ENCODE assay signal across 8 mouse cellular contexts in the genomic region with DNA sequence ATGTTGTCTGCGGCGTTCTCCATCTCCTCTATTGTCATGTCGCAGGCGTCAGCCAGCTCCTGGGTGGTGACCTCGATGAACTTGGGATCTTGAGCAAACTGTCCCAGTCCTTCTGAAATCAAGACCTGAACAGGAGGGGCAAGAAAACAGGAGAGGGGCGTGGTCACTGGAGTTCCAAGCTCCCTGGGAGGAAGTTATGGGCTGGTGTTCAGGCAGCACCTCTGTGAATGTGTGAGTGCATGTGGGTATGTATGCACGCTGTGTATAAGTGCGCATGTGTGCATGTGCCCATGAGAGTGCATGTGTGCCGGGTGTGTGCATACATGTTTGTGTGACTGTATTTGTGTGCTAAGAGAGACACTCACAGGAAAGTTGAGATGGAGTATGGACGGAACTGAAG. TPM values are rescaled to one million over a fixed set of nuclear protein-coding genes. Genes with fewer than 3 reads are reported as not detected.
DNase-seq lines count a peak whose midpoint lies in the region; ATAC-seq and TF ChIP-seq lines count a peak whose summit lies in the region.

No protein-coding gene starts in this region.

- H3K4me3 ChIP-seq in CH12.LX (replicated peaks in 1 of 3; ENCODE audit: low read depth in 2 of 3, low read length in 2 of 3, poor library complexity in 1 of 3) (peak overlapping the region in 2 of 3 experiments; percentile 37 to 63), ES-E14 (ENCODE audit: insufficient read depth in 1 of 2, low read depth in 1 of 2, low read length in 2 of 2, poor library complexity in 1 of 2, severe bottlenecking in 1 of 2) (peak overlapping the region; percentile 32 to 66; a peak in 3 of 4 replicates)
- H3K4me3 ChIP-seq in hindbrain, embryonic 12.5 days: peak overlapping the region; percentile 39
- peak overlapping the region; percentile 39 for H3K4me3 ChIP-seq in lung, embryonic 15.5 days

- 38% methylated on average over 10 of the region's 10 CpGs for WGBS in hindbrain, embryonic 12.5 days
- WGBS in lung, embryonic 15.5 days: 32% methylated on average over 10 of the region's 10 CpGs

- peak; percentile 56; the same call in 1 of the 2 replicates for ATAC-seq in hindbrain, embryonic 12.5 days (ENCODE audit: low FRiP score)
- 0 out of 2 replicates have a peak, but pooled peaks have one; percentile 27 for ATAC-seq in lung, embryonic 15.5 days (ENCODE audit: borderline replicate concordance, extremely low read depth, low FRiP score, low TSS enrichment)

- peak overlapping the region; percentile 43; the same call in 1 of the 2 replicates for H3K9ac ChIP-seq in CH12.LX (ENCODE audit: insufficient read depth, low read depth)
- H3K9ac ChIP-seq in ES-E14 (ENCODE audit: insufficient read depth, low read depth, low read length, poor library complexity, severe bottlenecking): no peak overlapping the region
- H3K9ac ChIP-seq in hindbrain, embryonic 12.5 days: peak overlapping the region; percentile 23; the same call in 1 of the 2 replicates
- H3K9ac ChIP-seq in lung, embryonic 15.5 days: no peak overlapping the region

- no peaks in the 10 kb centered on the region for H3K79me2 ChIP-seq in CH12.LX (replicated peaks; ENCODE audit: control insufficient read depth, extremely low read depth, insufficient read depth, poor library complexity, severe bottlenecking)

- no peak for TF ChIP-seq RAD21 in CH12.LX (IDR thresholded peaks at IDR 0.05; ENCODE audit: low read depth, low read length)

- no peak overlapping the region; the same call in 1 of the 2 replicates for H3K27ac ChIP-seq in CH12.LX (ENCODE audit: insufficient read depth, low read depth)
- no peak overlapping the region for H3K27ac ChIP-seq in ES-E14 (ENCODE audit: insufficient read depth, low read depth, low read length, poor library complexity, severe bottlenecking)
- H3K27ac ChIP-seq in hindbrain, embryonic 12.5 days: no peak overlapping the region
- H3K27ac ChIP-seq in lung, embryonic 15.5 days: no peak overlapping the region

- no peak for TF ChIP-seq CTCF in CH12.LX (conservative IDR thresholded peaks at IDR 0.05 in 1 of 2, IDR thresholded peaks at IDR 0.05 in 1 of 2; ENCODE audit: low read depth in 2 of 2, low read length in 2 of 2)

- DNase-seq in CH12.LX (ENCODE audit: extremely low read depth) (peak; percentile 5), ES-E14 (ENCODE audit: low read depth, low spot score) (peak; percentile 43)
- DNase-seq in right cerebral cortex, postnatal 4 days: no peak
- DNase-seq in frontal cortex, adult 2 months (ENCODE audit: extremely low spot score in 1 of 2, low spot score in 1 of 2): no peak
- DNase-seq in urinary bladder, adult 2 months (ENCODE audit: low spot score): no peak
- DNase-seq in gastrocnemius, postnatal 10 days: no peak

- H3K27me3 ChIP-seq in CH12.LX (replicated peaks): peaks cover 94% of the 10 kb centered on the region
- H3K27me3 ChIP-seq in hindbrain, embryonic 12.5 days: peaks cover 23% of the 10 kb centered on the region; the same call in 1 of the 2 replicates
- no peaks in the 10 kb centered on the region for H3K27me3 ChIP-seq in lung, embryonic 15.5 days

- H3K4me2 ChIP-seq in CH12.LX (ENCODE audit: insufficient read depth, low read depth, poor library complexity, severe bottlenecking): peak overlapping the region; percentile 94
- peak overlapping the region; percentile 87 for H3K4me2 ChIP-seq in hindbrain, embryonic 12.5 days (replicated peaks)
- H3K4me2 ChIP-seq in lung, embryonic 15.5 days: peak overlapping the region; percentile 67

- no peak for TF ChIP-seq POLR2A in CH12.LX (IDR thresholded peaks at IDR 0.05; ENCODE audit: low read depth, low read length)

- in situ Hi-C loops in CH12.LX (cut with MboI; ENCODE audit: low pct_ligation_motif_present, low pct_unique_long_range_greater_than_20kb, low sequenced_read_pairs): no loop called here
- in situ Hi-C loops in ES-E14 (cut with MboI; ENCODE audit: low sequenced_read_pairs in 2 of 2, unreplicated experiment in 2 of 2): no loop called here

- dilution Hi-C loops in CH12.LX (cut with MboI; ENCODE audit: extremely low pct_ligation_motif_present, extremely low pct_unique_long_range_greater_than_20kb, low sequenced_read_pairs): no loop called here

- H3K4me1 ChIP-seq in CH12.LX (ENCODE audit: control insufficient read depth in 1 of 2, insufficient read depth in 2 of 2) (peaks cover 10 to 20% of the 10 kb centered on the region in 2 experiments), ES-E14 (ENCODE audit: control insufficient read depth in 2 of 2, insufficient read depth in 2 of 2, low read length in 2 of 2, poor library complexity in 1 of 2) (peaks cover 2 to 9% of the 10 kb centered on the region in 2 experiments; a peak in 2 of 4 replicates)
- peaks cover 14% of the 10 kb centered on the region for H3K4me1 ChIP-seq in hindbrain, embryonic 12.5 days
- H3K4me1 ChIP-seq in lung, embryonic 15.5 days: no peaks in the 10 kb centered on the region

- no peaks in the 10 kb centered on the region for H3K9me3 ChIP-seq in CH12.LX (replicated peaks; ENCODE audit: low read length)
- no peaks in the 10 kb centered on the region for H3K9me3 ChIP-seq in ES-E14 (ENCODE audit: control insufficient read depth, insufficient read depth, low read depth, low read length)
- no peaks in the 10 kb centered on the region for H3K9me3 ChIP-seq in hindbrain, embryonic 12.5 days (replicated peaks)
- H3K9me3 ChIP-seq in lung, embryonic 15.5 days: no peaks in the 10 kb centered on the region

- TF ChIP-seq EP300 in CH12.LX (IDR thresholded peaks at IDR 0.05; ENCODE audit: low read length): no peak

- H3K36me3 ChIP-seq in CH12.LX (replicated peaks in 1 of 2; ENCODE audit: control insufficient read depth in 1 of 2, insufficient read depth in 1 of 2, low read length in 1 of 2) (no peaks in the 10 kb centered on the region), ES-E14 (ENCODE audit: control insufficient read depth, insufficient read depth, low read length, poor library complexity, severe bottlenecking) (no peaks in the 10 kb centered on the region)
- no peaks in the 10 kb centered on the region for H3K36me3 ChIP-seq in hindbrain, embryonic 12.5 days
- 0 out of 2 replicates have a peak, but pooled peaks cover 6% of the 10 kb centered on the region for H3K36me3 ChIP-seq in lung, embryonic 15.5 days

TF ChIP-seq in CH12.LX, 34 proteins besides CTCF, POLR2A, EP300 and RAD21 (continues in another document):
- no peak for TF ChIP-seq POLR2AphosphoS2 (IDR thresholded peaks at IDR 0.05; ENCODE audit: low read depth, low read length)
- no peak for TF ChIP-seq ZNF384 (IDR thresholded peaks at IDR 0.05; ENCODE audit: low read depth, low read length)
- no peak for TF ChIP-seq E2F4 (IDR thresholded peaks at IDR 0.05; ENCODE audit: insufficient replicate concordance, low read depth, low read length)
- no peak for TF ChIP-seq ZKSCAN1 (IDR thresholded peaks at IDR 0.05; ENCODE audit: borderline replicate concordance, low read depth, low read length)
- TF ChIP-seq ZMIZ1 (IDR thresholded peaks at IDR 0.05; ENCODE audit: low read depth, low read length): no peak
- no peak for TF ChIP-seq HCFC1 (IDR thresholded peaks at IDR 0.05; ENCODE audit: low read depth, low read length)
- TF ChIP-seq MEF2A (IDR thresholded peaks at IDR 0.05; ENCODE audit: borderline replicate concordance, low read depth, low read length): no peak
- TF ChIP-seq TBP (conservative IDR thresholded peaks at IDR 0.05; ENCODE audit: low read depth, low read length): no peak
- no peak for TF ChIP-seq MAFK (IDR thresholded peaks at IDR 0.05; ENCODE audit: insufficient replicate concordance, low read length)
- TF ChIP-seq ELF1 (IDR thresholded peaks at IDR 0.05; ENCODE audit: low read depth, low read length): no peak
- no peak for TF ChIP-seq ETS1 (conservative IDR thresholded peaks at IDR 0.05; ENCODE audit: low read depth, low read length)
- no peak for TF ChIP-seq MAX (IDR thresholded peaks at IDR 0.05; ENCODE audit: low read length)
- TF ChIP-seq CHD2 (IDR thresholded peaks at IDR 0.05; ENCODE audit: low read length): no peak
- TF ChIP-seq SIN3A (IDR thresholded peaks at IDR 0.05; ENCODE audit: low read length): no peak
- no peak for TF ChIP-seq USF1 (IDR thresholded peaks at IDR 0.05; ENCODE audit: low read depth, low read length)

TF ChIP-seq in ES-E14, 5 proteins besides CTCF, POLR2A, EP300 and RAD21:
- TF ChIP-seq HCFC1 (IDR thresholded peaks at IDR 0.05; ENCODE audit: borderline replicate concordance, insufficient read depth, low read length) (no peak), MAFK (IDR thresholded peaks at IDR 0.05; ENCODE audit: insufficient read depth, low read depth, low read length) (no peak), ZNF384 (IDR thresholded peaks at IDR 0.05; ENCODE audit: low read depth, low read length) (no peak), ZC3H11A (IDR thresholded peaks at IDR 0.05; ENCODE audit: borderline replicate concordance, low read depth, low read length) (no peak), CHD2 (IDR thresholded peaks at IDR 0.05; ENCODE audit: low read depth, low read length) (no peak)
TF ChIP-seq in ES-E14: peak in this region for 0.

RNA-seq across cellular contexts. Expression of a gene that starts 32.0 kb away (rescaled TPM):
- total RNA-seq in CH12.LX (2012; rRNA removed) (8.1 and 10.3 TPM in 2 replicates), CH12.LX (2014; rRNA removed) (5.2 and 6.1 TPM in 2 replicates), ES-E14 (2012; rRNA removed) (14.1 and 15.4 TPM in 2 replicates)
- polyA plus RNA-seq in CH12.LX (2012; ENCODE audit: insufficient read length, low read depth): 8.3 and 9.4 TPM in 2 replicates
- 17.3 and 18.4 TPM in 2 replicates for polyA plus RNA-seq in hindbrain, embryonic 12.5 days (2016; fragmentation: Nextera tagmentation; extraction: Ambion mirVana)
- polyA plus RNA-seq in lung, embryonic 15.5 days (2015; fragmentation: Nextera tagmentation; extraction: Ambion mirVana): 12.4 and 15.2 TPM in 2 replicates
- polyA plus RNA-seq in frontal cortex, adult 2 months (2012; rRNA removed): 10.1 and 11.5 TPM in 2 replicates
- 3.2 and 3.4 TPM in 2 replicates for polyA plus RNA-seq in urinary bladder, adult 2 months (2012; rRNA removed)
- total RNA-seq in gastrocnemius, postnatal 10 days (2021): 1 to 10 TPM; 1.6 to 2.9 TPM

Comparison
In these comparisons a context has a peak if more than half of its experiments do, and no peak if none do; other contexts are left out.
1. DNase-seq: peak in CH12.LX (single experiment) and ES-E14 (single experiment); none in right cerebral cortex, postnatal 4 days (single experiment), frontal cortex, adult 2 months (0 of 2), urinary bladder, adult 2 months (single experiment) and gastrocnemius, postnatal 10 days (single experiment).
2. H3K9ac ChIP-seq: peak in CH12.LX (single experiment) and hindbrain, embryonic 12.5 days (single experiment); none in ES-E14 (single experiment) and lung, embryonic 15.5 days (single experiment).
3. Peak in every context shown above with its lines, with median percentiles within 50 percentile points of each other: H3K4me2 ChIP-seq and H3K4me3 ChIP-seq.